Mouse (Mus musculus) left cerebral cortex, postnatal 4 days (tissue): Measurements from ENCODE around the gene Tdg. TPM values are rescaled to one million over a fixed set of nuclear protein-coding genes. Genes with fewer than 3 reads are reported as not detected.
A peak's percentile ranks its signal among the peaks of the same experiment; 100 is the strongest.
"Not testable (repeated sequence)": the region's sequence is repeated elsewhere in the genome, so short reads cannot be mapped to it uniquely, and the experiment has no call there.

ENCODE experiments used
- DNase-seq: peaks from one replicate; pipeline ENCODE4 v3.0.0-alpha.2; 2022
- intact Hi-C: fragments of 180-260 bp; cut with DNase I; formaldehyde crosslinking; loops from one replicate; pipeline ENCODE4 v1.15.1; 2025
- total RNA-seq, 2 experiments: library from RNA; stranded (reverse); gene quantifications; 2 replicates each; pipeline ENCODE4 v1.2.3; 2021

Tdg gene
- 100 to 1,000 TPM in 1 of 2 experiments, 10 to 100 TPM in 1; 97.7 to 101 TPM for total RNA-seq

GRCm38 (mm10) chr10:82629586-82630255, at the start of gene Tdg:
Tdg (plus strand) TSS chr10:82629828.
- intact Hi-C loops, result not testable (repeated sequence)
- DNase-seq, result peak; percentile 95

- intact Hi-C loops, DNase-seq: not testable (repeated sequence)
Observed at GRCm38 (mm10) chr10:82589673-82590072, 40.0 kb upstream of the Tdg start.

GRCm38 (mm10) chr10:82594421-82594820, 35.2 kb upstream of the Tdg start:
- DNase-seq, intact Hi-C loops: not testable (repeated sequence)

- intact Hi-C loops, result no loop called here
- no peak for DNase-seq
Observed at GRCm38 (mm10) chr10:82622235-82622634, 7.4 kb upstream of the Tdg start.

- peak; percentile 95 for DNase-seq
- intact Hi-C loops, result no loop called here
Observed at GRCm38 (mm10) chr10:82622671-82623552, 6.7 kb upstream of the Tdg start, which contains the start of gene 1190007I07Rik. 1190007I07Rik (minus strand) TSS chr10:82623228.

GRCm38 (mm10) chr10:82623553-82623932, 6.1 kb upstream of the Tdg start:
- intact Hi-C loops, DNase-seq: not testable (repeated sequence)

- DNase-seq, result peak; percentile 15
- intact Hi-C loops, result no loop called here
Observed at GRCm38 (mm10) chr10:82629111-82629585, 480 bp upstream of the Tdg start.

- intact Hi-C loops, result no loop called here
- no peak for DNase-seq
Observed at GRCm38 (mm10) chr10:82630497-82630896, 869 bp downstream of the Tdg start.

- DNase-seq, result no peak
- intact Hi-C loops, result no loop called here
Observed at GRCm38 (mm10) chr10:82631133-82631532, 1.5 kb downstream of the Tdg start.

GRCm38 (mm10) chr10:82632496-82633280, 3.1 kb downstream of the Tdg start:
- intact Hi-C loops, result no loop called here
- no peak for DNase-seq

- DNase-seq, result no peak
- intact Hi-C loops, result no loop called here
Observed at GRCm38 (mm10) chr10:82634348-82634747, 4.7 kb downstream of the Tdg start.

GRCm38 (mm10) chr10:82636321-82636720, 6.7 kb downstream of the Tdg start:
- no peak for DNase-seq
- intact Hi-C loops, result no loop called here

- intact Hi-C loops, result no loop called here
- DNase-seq, result no peak
Observed at GRCm38 (mm10) chr10:82639032-82639698, 9.5 kb downstream of the Tdg start.

GRCm38 (mm10) chr10:82641481-82641880, 11.9 kb downstream of the Tdg start:
- intact Hi-C loops, result no loop called here

GRCm38 (mm10) chr10:82646083-82646482, 16.5 kb downstream of the Tdg start:
- intact Hi-C loops, result no loop called here
- no peak for DNase-seq

More at GRCm38 (mm10) chr10:82641481-82641880, 11.9 kb downstream of the Tdg start:
- no peak for DNase-seq

GRCm38 (mm10) chr10:82647205-82647811, 17.7 kb downstream of the Tdg start:
- DNase-seq, result no peak
- intact Hi-C loops, result no loop called here

GRCm38 (mm10) chr10:82651221-82651620, 21.6 kb downstream of the Tdg start:
- intact Hi-C loops, result no loop called here
- DNase-seq, result no peak

GRCm38 (mm10) chr10:82652625-82653024, 23.0 kb downstream of the Tdg start:
- intact Hi-C loops, result no loop called here
- DNase-seq, result no peak

GRCm38 (mm10) chr10:82654581-82654980, 25.0 kb downstream of the Tdg start:
- DNase-seq, result no peak
- intact Hi-C loops, result no loop called here

- no peak for DNase-seq
- intact Hi-C loops, result loop anchor here (10.0 kb wide), 1 partner anchor 93 kb away; no protein-coding TSS in a partner anchor
Observed at GRCm38 (mm10) chr10:82661820-82662219, 32.2 kb downstream of the Tdg start.
